Mouse (Mus musculus): ENCODE data around the gene Etfa.
A peak's percentile ranks its signal among the peaks of the same experiment; 100 is the strongest.

The Etfa gene

DNA sequence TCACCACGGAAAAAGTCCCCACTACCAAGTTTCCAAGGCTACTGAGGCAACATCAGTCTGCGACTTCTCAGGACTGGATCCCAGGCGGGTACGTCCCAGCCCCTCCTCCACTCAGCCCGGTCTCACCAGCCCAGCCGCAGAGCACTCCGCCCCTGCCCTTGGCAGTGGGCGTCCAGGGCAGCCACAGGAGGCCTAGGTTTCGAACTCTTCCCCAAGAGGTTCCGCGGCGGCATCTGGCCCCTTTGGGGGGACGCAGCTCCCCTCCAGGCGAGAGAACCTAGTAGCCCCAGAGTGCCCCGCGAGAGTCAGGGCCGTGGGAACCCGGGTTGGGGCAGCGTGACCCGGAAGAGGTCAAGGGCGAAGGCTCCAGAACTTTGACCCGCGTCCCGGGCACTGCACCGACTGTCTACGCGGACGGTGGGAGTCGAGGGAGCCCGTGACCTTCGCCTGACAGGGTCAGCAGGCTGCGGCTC, 486 bp downstream of the Etfa start:
- no peak for DNase-seq (ENCODE audit: low spot score in 2 of 2)

DNA sequence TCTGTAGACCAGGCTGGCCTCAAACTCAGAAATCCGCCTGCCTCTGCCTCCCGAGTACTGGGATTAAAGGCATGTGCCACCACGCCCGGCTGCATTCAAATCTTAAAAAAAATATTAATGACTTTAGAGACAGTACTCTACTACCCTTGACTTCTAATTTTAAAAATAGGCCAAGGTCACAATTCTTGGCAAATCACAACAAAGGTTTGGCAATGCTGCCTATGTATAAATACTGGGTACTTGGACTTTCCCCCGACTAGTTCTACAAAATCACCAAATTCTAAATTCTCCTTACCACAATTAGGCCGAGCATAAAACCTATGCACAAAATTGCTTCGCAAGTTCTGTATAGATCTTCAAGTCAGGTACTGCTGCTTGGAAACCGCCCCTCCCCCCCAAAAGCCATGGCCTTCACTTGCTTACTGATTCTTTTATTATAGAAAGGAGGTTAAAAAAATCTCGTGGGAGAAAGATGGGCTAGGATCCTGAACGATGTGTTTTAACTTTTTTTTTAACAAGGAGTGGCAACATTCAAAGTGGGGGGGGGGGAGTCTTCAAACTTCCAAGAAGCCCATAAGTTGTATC, 1.3 kb downstream of the Etfa start:
- DNase-seq (ENCODE audit: low spot score in 2 of 2) = no peak

DNA sequence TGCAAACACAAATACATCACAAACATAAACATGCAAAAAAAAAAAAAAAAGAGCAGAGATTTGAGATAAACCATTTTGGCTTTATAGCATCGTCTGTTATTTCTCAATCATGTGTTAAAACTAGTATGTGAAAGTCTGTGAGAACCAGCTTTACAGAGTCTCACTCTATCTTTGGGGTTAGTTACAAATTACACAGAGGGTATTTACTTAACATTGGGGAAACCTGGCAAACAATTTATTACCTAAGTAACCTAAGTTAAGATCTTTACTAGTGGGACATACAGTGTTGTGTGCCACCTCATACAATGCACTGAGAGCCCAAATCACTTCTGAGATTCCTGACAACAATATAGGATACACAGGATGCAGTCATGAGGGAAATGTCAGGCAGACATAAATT, 2.3 kb downstream of the Etfa start:
- no peak for DNase-seq (ENCODE audit: low spot score in 2 of 2)

DNA sequence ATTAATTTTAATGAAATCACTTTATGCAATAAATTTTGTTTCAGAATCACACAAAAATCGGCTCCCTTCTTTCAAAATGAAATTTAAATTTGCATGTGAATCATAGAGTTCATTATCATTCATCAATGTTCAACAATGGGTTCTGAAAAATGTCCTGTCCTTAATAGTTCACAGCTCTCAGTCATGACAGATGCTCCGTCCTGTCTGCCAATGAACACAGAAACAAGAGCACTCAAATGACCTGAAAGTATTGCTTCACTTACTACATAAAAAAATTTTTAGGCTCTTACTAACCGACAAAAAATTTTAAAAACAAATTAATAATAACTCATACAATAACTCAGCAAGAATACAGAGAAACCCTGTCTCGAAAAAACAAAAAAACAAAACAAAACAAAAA, 3.3 kb downstream of the Etfa start:
- no peak for DNase-seq (ENCODE audit: low spot score in 2 of 2)

- DNase-seq (ENCODE audit: low spot score in 2 of 2) = no peak
These were observed 4.1 kb downstream of the Etfa start for GRCm38 (mm10) chr9:55507922-55508321.

- DNase-seq (ENCODE audit: low spot score in 2 of 2) = no peak
These were observed 29.9 kb downstream of the Etfa start for GRCm38 (mm10) chr9:55482116-55482515.

DNA sequence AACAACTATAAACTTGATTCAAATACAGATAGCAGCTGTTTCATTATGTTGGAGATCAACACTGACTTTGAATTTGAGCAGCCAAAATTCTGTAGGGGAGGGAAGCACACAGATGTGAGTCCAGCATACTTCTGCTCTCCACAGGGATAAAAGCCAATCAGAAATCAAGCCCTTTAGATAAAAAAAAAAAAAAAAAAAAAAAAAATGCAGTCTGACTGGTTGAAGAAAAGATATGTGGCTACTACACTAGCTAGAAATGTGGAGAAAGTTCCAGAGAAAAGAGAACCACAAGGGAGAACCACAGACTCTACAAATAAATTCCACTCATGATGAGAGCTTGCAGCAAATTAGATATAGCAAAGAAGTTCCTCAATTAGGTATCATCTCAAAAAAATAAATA, 33.3 kb downstream of the Etfa start:
- DNase-seq (ENCODE audit: low spot score in 2 of 2) = no peak

DNA sequence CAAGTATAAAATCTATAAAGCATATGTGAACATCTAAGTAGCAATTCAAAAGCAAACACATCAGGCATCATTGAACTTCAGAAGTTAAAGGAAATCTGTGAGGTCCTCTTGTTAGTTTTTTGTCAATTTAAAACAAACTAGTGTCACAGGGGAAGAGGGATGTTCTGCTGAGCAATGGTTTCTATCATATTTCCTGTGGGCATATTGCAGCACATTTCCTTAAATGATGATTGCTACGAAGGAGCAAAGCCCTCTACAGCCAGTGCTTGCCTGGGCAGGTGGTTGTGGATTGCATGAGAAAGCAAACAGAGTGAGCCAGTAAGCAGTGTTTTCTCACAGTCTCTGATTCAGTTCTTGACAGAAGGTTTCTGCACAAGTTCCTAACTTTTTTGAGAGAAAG, 36.0 kb downstream of the Etfa start:
- DNase-seq (ENCODE audit: low spot score in 2 of 2) = no peak

GRCm38 (mm10) chr9:55468397-55468796, 43.6 kb downstream of the Etfa start:
- no peak for DNase-seq (ENCODE audit: low spot score in 2 of 2)

DNA sequence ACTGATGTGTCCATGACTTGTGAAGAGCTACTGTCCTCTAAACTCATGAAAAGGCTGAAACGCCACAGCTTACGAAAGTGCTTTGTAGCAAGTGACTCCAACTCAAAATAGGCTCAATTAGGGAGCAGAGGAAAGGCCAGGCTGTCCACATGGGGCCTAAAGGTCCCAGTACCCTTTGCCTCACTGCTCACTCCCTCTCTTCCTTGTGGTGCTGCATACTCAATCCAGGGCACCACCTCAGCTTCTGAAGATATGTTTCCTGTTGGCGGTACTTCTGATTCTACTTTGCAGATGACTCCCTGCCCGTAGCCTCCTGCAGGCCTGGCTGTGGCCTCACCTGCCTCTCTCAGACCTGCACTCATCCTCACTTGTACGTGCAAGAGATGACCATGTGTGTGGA, 58.7 kb downstream of the Etfa start:
- no peak for DNase-seq (ENCODE audit: low spot score in 2 of 2)

DNA sequence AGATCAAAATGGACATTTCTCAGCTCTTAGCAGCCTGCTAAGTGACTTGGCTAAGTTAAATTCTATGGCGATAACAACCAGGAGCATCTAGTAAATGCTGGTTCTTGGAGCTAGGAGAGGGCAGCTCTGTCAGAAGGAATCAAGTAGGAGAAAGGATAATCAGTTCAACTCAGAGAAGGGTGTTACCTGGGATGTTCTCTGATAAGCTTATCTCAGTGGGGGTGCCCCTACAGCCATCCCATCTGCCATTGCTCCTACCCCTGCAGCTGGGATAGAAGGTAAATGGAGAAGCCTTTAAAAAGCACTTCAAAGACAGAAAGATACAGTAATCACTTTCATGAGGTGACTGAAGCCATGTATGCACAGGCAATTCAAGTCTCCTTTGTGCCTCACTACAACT, 59.1 kb downstream of the Etfa start:
- no peak for DNase-seq (ENCODE audit: low spot score in 2 of 2)

GRCm38 (mm10) chr9:55451426-55451825, 60.6 kb downstream of the Etfa start:
- DNase-seq (ENCODE audit: low spot score in 2 of 2) = no peak

GRCm38 (mm10) chr9:55450035-55450434, 62.0 kb downstream of the Etfa start:
- DNase-seq (ENCODE audit: low spot score in 2 of 2) = no peak

DNA sequence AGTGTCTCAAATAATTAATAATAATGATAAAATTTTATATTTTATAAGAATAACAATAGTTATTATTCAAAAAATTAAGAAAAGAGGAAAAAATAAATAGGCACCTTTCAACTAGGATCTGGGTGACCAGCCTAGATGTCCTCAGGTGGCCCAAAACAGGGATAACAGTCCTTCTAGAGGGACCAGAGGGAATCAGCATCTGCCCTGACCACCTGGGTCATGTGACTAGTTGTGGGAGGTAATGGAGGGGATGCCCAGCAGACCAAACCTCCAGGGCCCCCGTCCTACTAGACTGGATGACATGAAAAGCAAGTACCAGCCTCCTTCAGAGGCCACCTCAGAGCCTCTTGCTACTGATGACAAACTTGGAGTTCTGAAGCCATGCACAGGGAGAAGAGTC, 62.9 kb downstream of the Etfa start:
- no peak for DNase-seq (ENCODE audit: low spot score in 2 of 2)

DNA sequence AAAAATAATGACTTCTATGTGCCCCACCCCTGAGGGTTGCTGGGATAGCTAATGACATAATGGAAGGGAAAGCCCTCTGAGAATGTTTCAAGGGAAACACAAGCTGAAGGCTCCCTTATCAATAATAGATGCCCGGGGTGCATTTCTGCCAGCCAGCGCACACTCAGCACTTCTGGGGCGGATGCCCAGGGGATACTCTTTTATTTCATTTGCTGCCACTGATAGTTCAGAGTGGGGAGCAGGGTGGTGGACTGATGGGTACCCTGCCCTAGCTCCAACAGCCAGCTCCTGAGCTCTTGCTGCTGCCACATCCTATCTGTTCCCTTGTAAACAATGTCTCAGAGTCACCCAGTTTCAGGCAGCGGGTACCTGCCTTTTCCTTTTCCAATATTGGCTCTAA, 64.5 kb downstream of the Etfa start:
- DNase-seq (ENCODE audit: low spot score in 2 of 2) = no peak

DNA sequence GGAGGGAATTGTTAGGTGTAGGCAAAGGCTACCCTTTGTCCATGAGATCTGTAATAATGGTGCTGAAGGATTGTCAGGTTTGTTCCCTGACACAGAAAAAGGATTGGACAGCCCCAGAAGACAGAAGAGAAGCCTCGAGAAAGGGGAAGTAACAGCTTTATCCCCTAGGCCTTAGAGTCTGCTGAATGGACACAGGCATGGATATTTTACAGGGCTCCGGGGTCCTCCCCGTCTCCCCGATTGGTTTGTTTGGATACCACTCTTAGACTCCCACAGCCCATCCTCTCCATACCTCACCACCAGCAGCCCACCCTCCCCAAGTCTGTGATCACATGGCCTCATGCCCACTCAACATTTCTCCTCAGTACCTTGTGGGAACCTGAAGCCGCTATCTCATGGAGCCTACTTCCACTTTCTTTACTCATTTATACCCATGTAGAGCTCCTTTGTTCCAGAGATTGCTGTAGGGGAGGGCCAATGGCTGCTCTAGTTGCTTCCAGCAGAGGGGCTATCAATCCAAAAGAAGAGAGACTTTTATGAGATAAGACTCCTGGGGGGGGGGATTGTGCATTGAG, 72.8 kb downstream of the Etfa start:
- DNase-seq (ENCODE audit: low spot score in 2 of 2) = no peak

GRCm38 (mm10) chr9:55438433-55438832, 73.6 kb downstream of the Etfa start:
- DNase-seq (ENCODE audit: low spot score in 2 of 2) = no peak

- no peak for DNase-seq (ENCODE audit: low spot score in 2 of 2)
These were observed 78.2 kb downstream of the Etfa start for GRCm38 (mm10) chr9:55433875-55434274.

GRCm38 (mm10) chr9:55432306-55433289, 79.4 kb downstream of the Etfa start:
- DNase-seq (ENCODE audit: low spot score in 2 of 2) = no peak

DNA sequence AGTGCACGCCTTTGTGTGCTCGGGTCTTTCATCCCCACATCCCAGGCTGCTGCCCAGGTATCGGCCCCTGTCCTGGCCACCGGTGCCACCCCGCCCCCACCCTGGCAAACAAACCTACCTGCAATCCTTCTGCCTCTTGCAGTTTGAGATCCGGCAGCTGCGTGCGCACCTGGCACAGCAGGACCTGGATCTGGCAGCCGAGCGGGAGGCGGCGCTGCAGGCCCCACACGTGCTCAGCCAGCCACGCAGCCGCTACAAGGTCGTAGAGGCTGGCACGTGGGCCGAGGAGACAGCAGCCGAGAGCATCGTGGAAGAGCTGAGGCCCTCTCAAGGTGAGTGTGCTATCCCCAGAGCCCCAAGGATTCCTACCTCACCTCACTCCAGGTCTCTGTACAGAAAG, 81.9 kb downstream of the Etfa start:
- DNase-seq (ENCODE audit: low spot score in 2 of 2) = no peak

GRCm38 (mm10) chr9:55429242-55429975, 82.6 kb downstream of the Etfa start:
- peak; percentile 31 to 56 for DNase-seq (ENCODE audit: low spot score in 2 of 2)

DNA sequence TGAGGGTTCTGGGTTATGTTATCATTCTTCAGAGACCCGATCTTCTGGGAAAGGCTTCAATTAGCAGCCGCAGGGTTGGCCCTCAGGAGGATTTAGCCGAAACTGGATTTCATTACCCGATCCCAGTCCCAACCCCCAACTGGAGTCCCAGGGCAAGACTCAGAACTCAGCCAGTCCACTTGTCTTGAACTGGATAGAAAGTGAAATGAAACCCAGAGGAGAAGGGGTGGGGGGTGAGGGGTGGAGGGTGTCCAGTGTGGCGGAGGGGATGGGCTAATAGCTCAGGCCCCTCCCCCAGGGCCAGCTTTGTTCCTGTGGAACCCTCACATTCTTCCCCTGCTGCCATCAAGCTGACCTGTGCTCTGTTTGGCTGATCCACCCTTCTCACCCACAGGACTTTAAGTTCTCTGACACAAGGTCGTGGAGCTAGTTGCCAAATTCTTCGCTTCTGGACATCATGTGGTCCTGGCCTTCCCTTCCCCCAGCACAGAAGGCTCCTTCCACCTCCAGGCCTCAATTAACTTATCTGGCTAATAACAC, 86.7 kb downstream of the Etfa start:
- no peak for DNase-seq (ENCODE audit: low spot score in 2 of 2)

Measured in frontal cortex, postnatal 14 days (tissue).